24 mouse cellular contexts compared by ENCODE assay signal in genomic region chr1:68961365-68962116, GRCm38 (mm10).
A peak's percentile ranks its signal among the peaks of the same experiment; 100 is the strongest.
DNase-seq lines count a peak whose midpoint lies in the region; ATAC-seq and TF ChIP-seq lines count a peak whose summit lies in the region.
"Had no signal": no experiment of that assay in that cellular context is flagged by ENCODE, and none has a peak within 500 bp of the region (broad histone marks: within the 10 kb centered on the region; RNA-seq: fewer than 3 reads in every experiment).

No protein-coding gene starts in this region.

- H3K4me3 ChIP-seq in hindbrain, embryonic 13.5 days, result no peak overlapping the region
- no peak overlapping the region for H3K4me3 ChIP-seq in midbrain, embryonic 11.5 days (ENCODE audit: low read depth, low read length)
- no peak overlapping the region for H3K4me3 ChIP-seq in midbrain, embryonic 16.5 days (ENCODE audit: low read depth, low read length)
- H3K4me3 ChIP-seq in forebrain, embryonic 14.5 days (ENCODE audit: low read depth, low read length), result no peak overlapping the region
- H3K4me3 ChIP-seq: forebrain, embryonic 13.5 days; liver, embryonic 15.5 days had no signal

- peaks cover 3% of the 10 kb centered on the region for H3K4me1 ChIP-seq in hindbrain, embryonic 13.5 days (replicated peaks)
- peaks cover 15% of the 10 kb centered on the region; the same call in 1 of the 2 replicates for H3K4me1 ChIP-seq in midbrain, embryonic 11.5 days (ENCODE audit: control insufficient read depth, insufficient read depth, low read length)
- H3K4me1 ChIP-seq in midbrain, embryonic 16.5 days (ENCODE audit: control insufficient read depth, insufficient read depth, low read length), result no peaks in the 10 kb centered on the region; the same call in 1 of the 2 replicates
- no peaks in the 10 kb centered on the region for H3K4me1 ChIP-seq in forebrain, embryonic 14.5 days (ENCODE audit: control insufficient read depth, insufficient read depth, low read length)
- H3K4me1 ChIP-seq: liver, embryonic 15.5 days had no signal

- no peaks in the 10 kb centered on the region for H3K9me3 ChIP-seq in hindbrain, embryonic 13.5 days
- no peaks in the 10 kb centered on the region for H3K9me3 ChIP-seq in midbrain, embryonic 11.5 days (ENCODE audit: control insufficient read depth, low read length)
- no peaks in the 10 kb centered on the region for H3K9me3 ChIP-seq in midbrain, embryonic 16.5 days (replicated peaks; ENCODE audit: control insufficient read depth, low read length, poor library complexity, severe bottlenecking)
- H3K9me3 ChIP-seq in forebrain, embryonic 14.5 days (replicated peaks; ENCODE audit: control insufficient read depth, low read length), result no peaks in the 10 kb centered on the region
- H3K9me3 ChIP-seq: forebrain, embryonic 13.5 days; liver, embryonic 15.5 days had no signal

- H3K4me2 ChIP-seq in hindbrain, embryonic 13.5 days, result no peak overlapping the region
- no peak overlapping the region for H3K4me2 ChIP-seq in midbrain, embryonic 11.5 days
- no peak overlapping the region for H3K4me2 ChIP-seq in midbrain, embryonic 16.5 days (ENCODE audit: low read length)
- H3K4me2 ChIP-seq in forebrain, embryonic 14.5 days (ENCODE audit: low read length), result no peak overlapping the region
- H3K4me2 ChIP-seq: forebrain, embryonic 13.5 days; heart, embryonic 11.5 days; liver, embryonic 15.5 days; lung, embryonic 14.5 days had no signal

- H3K27ac ChIP-seq in hindbrain, embryonic 13.5 days, result 0 out of 2 replicates have a peak overlapping the region, but pooled peaks have one; percentile 2
- H3K27ac ChIP-seq in midbrain, embryonic 11.5 days (ENCODE audit: low read depth, low read length), result 0 out of 2 replicates have a peak overlapping the region, but pooled peaks have one; percentile 40
- peak overlapping the region; percentile 11; the same call in 1 of the 2 replicates for H3K27ac ChIP-seq in midbrain, embryonic 16.5 days (ENCODE audit: low read length)
- no peak overlapping the region for H3K27ac ChIP-seq in forebrain, embryonic 14.5 days (ENCODE audit: low read depth, low read length)
- H3K27ac ChIP-seq: forebrain, embryonic 13.5 days; liver, embryonic 15.5 days had no signal

- peak; percentile 27 for DNase-seq in brain, embryonic 14.5 days (ENCODE audit: low read depth)
- DNase-seq in midbrain, embryonic 11.5 days (ENCODE audit: low spot score, missing footprints), result no peak
- no peak for DNase-seq in left cerebral cortex, postnatal 25 days (ENCODE audit: low spot score in 2 of 2)
- no peak for DNase-seq in forebrain, embryonic 14.5 days (ENCODE audit: low spot score)
- DNase-seq: adrenal gland, adult 2 months; B cell, adult 2 months; cerebellum, adult 8-10 months; cerebellum, postnatal 36 days; gastrocnemius, postnatal 25 days; heart, adult 11 months; heart, postnatal 4 days; kidney, adult 2 months; kidney, postnatal 4 days; layer of hippocampus, postnatal 36 days; lung, embryonic 14.5 days; lung, postnatal 36 days; thymus, postnatal 4 days had no signal

- intact Hi-C loops in left cerebral cortex, postnatal 25 days (cut with DNase I), result no loop called here

- H3K36me3 ChIP-seq in hindbrain, embryonic 13.5 days, result no peaks in the 10 kb centered on the region
- no peaks in the 10 kb centered on the region for H3K36me3 ChIP-seq in midbrain, embryonic 11.5 days (ENCODE audit: control insufficient read depth, insufficient read depth, low read length)
- H3K36me3 ChIP-seq in midbrain, embryonic 16.5 days (ENCODE audit: control insufficient read depth, insufficient read depth, low read length), result no peaks in the 10 kb centered on the region
- no peaks in the 10 kb centered on the region for H3K36me3 ChIP-seq in forebrain, embryonic 14.5 days (ENCODE audit: control insufficient read depth, insufficient read depth, low read length)
- H3K36me3 ChIP-seq: liver, embryonic 15.5 days had no signal

- WGBS in hindbrain, embryonic 13.5 days, result 37% methylated on average over 2 of the region's 2 CpGs
- WGBS in midbrain, embryonic 11.5 days, result 31% methylated on average over 2 of the region's 2 CpGs
- WGBS in midbrain, embryonic 16.5 days, result 20% methylated on average over 2 of the region's 2 CpGs
- 15% methylated on average over 2 of the region's 2 CpGs for WGBS in forebrain, embryonic 14.5 days

- ATAC-seq in hindbrain, embryonic 13.5 days (ENCODE audit: low FRiP score), result no peak
- peak; percentile 69; the same call in 1 of the 2 replicates for ATAC-seq in midbrain, embryonic 11.5 days (ENCODE audit: low FRiP score)
- no peak for ATAC-seq in midbrain, embryonic 16.5 days
- ATAC-seq in monocyte, adult 5-6 weeks (replicated peaks; ENCODE audit: insufficient number of reproducible peaks, low FRiP score, low TSS enrichment, poor library complexity, severe bottlenecking), result no peak
- no peak for ATAC-seq in forebrain, embryonic 14.5 days
- ATAC-seq: activated CD4-positive, CD25-positive, alpha-beta regulatory T cell, adult 4 months; forebrain, embryonic 13.5 days had no signal

- TF ChIP-seq CTCF in brain, embryonic 14.5 days (IDR thresholded peaks at IDR 0.05; ENCODE audit: borderline replicate concordance, extremely low read depth, insufficient read depth, insufficient read length), result no peak

- H3K9ac ChIP-seq in hindbrain, embryonic 13.5 days, result no peak overlapping the region
- no peak overlapping the region for H3K9ac ChIP-seq in midbrain, embryonic 11.5 days (ENCODE audit: low read length)
- no peak overlapping the region for H3K9ac ChIP-seq in midbrain, embryonic 16.5 days (ENCODE audit: low read depth, low read length)
- no peak overlapping the region for H3K9ac ChIP-seq in forebrain, embryonic 14.5 days (ENCODE audit: low read length)
- H3K9ac ChIP-seq: forebrain, embryonic 13.5 days; liver, embryonic 15.5 days; lung, embryonic 14.5 days had no signal

- H3K27me3 ChIP-seq in hindbrain, embryonic 13.5 days, result no peaks in the 10 kb centered on the region
- H3K27me3 ChIP-seq in midbrain, embryonic 11.5 days (ENCODE audit: control insufficient read depth, insufficient read depth, low read length), result no peaks in the 10 kb centered on the region
- no peaks in the 10 kb centered on the region for H3K27me3 ChIP-seq in midbrain, embryonic 16.5 days (ENCODE audit: control insufficient read depth, insufficient read depth, low read depth, low read length)
- H3K27me3 ChIP-seq in forebrain, embryonic 14.5 days (replicated peaks; ENCODE audit: control insufficient read depth, insufficient read depth, low read length), result no peaks in the 10 kb centered on the region
- H3K27me3 ChIP-seq: forebrain, embryonic 13.5 days; liver, embryonic 15.5 days had no signal

- TF ChIP-seq POLR2A in brain, embryonic 14.5 days (IDR thresholded peaks at IDR 0.05; ENCODE audit: borderline replicate concordance, extremely low read depth, insufficient read depth, insufficient read length, poor library complexity, severe bottlenecking), result no peak
